Mouse (Mus musculus) limb, embryonic 14.5 days (tissue): ENCODE results near the gene Nectin4. TPM values are rescaled to one million over a fixed set of nuclear protein-coding genes. Genes with fewer than 3 reads are reported as not detected.

Source experiments
- ATAC-seq: fragments of 200-750 bp; cut with Nextera tagmentation; 2 replicates; pipeline ENCODE4 v1.8.0; 2017; ENCODE audit warnings: low read depth, moderate number of reproducible peaks, moderate TSS enrichment; ENCODE audit not compliant: low FRiP score
- DNase-seq: peaks from one replicate; pipeline ENCODE4 v3.0.0-alpha.2; 2015; ENCODE audit warnings: low spot score
- H3K27ac ChIP-seq: fragments of 300-500 bp; sonication (generic); replicated peaks from 2 replicates; pipeline ENCODE4 v1.5.1; 2014; ENCODE audit warnings: low read depth, mild to moderate bottlenecking, low read length, moderate library complexity, mixed read lengths
- H3K27me3 ChIP-seq: fragments of 300-500 bp; sonication (generic); 2 replicates; pipeline ENCODE4 v1.6.1; 2014; ENCODE audit warnings: low read length, mixed read lengths; ENCODE audit not compliant: control insufficient read depth, insufficient read depth
- H3K36me3 ChIP-seq: fragments of 300-500 bp; sonication (generic); 2 replicates; pipeline ENCODE4 v1.6.1; 2014; ENCODE audit warnings: mild to moderate bottlenecking, low read length, moderate library complexity, mixed read lengths; ENCODE audit not compliant: control insufficient read depth, insufficient read depth
- H3K4me1 ChIP-seq: fragments of 300-500 bp; sonication (generic); 2 replicates; pipeline ENCODE4 v1.6.1; 2014; ENCODE audit warnings: antibody characterized with exemption, low read length, mixed read lengths; ENCODE audit not compliant: control insufficient read depth, insufficient read depth
- H3K4me2 ChIP-seq: fragments of 300-500 bp; sonication (generic); replicated peaks from 2 replicates; pipeline ENCODE4 v1.6.1; 2014; ENCODE audit warnings: low read depth, mild to moderate bottlenecking, low read length, moderate library complexity; ENCODE audit not compliant: severe bottlenecking
- H3K4me3 ChIP-seq: fragments of 300-500 bp; sonication (generic); replicated peaks from 2 replicates; pipeline ENCODE4 v1.5.1; 2014; ENCODE audit warnings: low read length
- H3K9ac ChIP-seq: fragments of 300-500 bp; sonication (generic); 2 replicates; pipeline ENCODE4 v1.6.1; 2014; ENCODE audit warnings: mild to moderate bottlenecking, low read depth, low read length, moderate library complexity; ENCODE audit not compliant: severe bottlenecking
- H3K9me3 ChIP-seq: fragments of 300-500 bp; sonication (generic); 2 replicates; pipeline ENCODE4 v1.6.1; 2016; ENCODE audit warnings: low read length; ENCODE audit not compliant: control insufficient read depth
- POLR2A ChIP-seq: fragments of 200-500 bp; IDR thresholded peaks from 2 replicates; pipeline ENCODE4 v1.8.0; 2012; ENCODE audit warnings: inconsistent platforms, mild to moderate bottlenecking, moderate library complexity, borderline replicate concordance; ENCODE audit not compliant: insufficient read depth, insufficient read length; ENCODE audit errors: extremely low read depth
- WGBS: fragments of 180-500 bp; shearing (Covaris S2); extraction: QIAGEN DNeasy Blood & Tissue Kit; methylation state at CpG from one replicate; pipeline ENCODE4 v1.1.7; 2014; 5-methylcytosine and 5-hydroxymethylcytosine counted together
- polyA plus RNA-seq, 2 experiments: library from polyadenylated mRNA; depleted of rRNA in 1 of 2; stranded (reverse) in 1 of 2; unstranded in 1 of 2; fragments of >200 nt; fragmentation: Nextera tagmentation in 1 of 2; extraction: Ambion mirVana in 1 of 2; gene quantifications; 2 replicates each; pipeline versions ENCODE4 v1.2.1 to v1.2.3; 2012 to 2014

The Nectin4 gene
- polyA plus RNA-seq, 2 experiments: 19.4 to 21.0 TPM

GRCm38 (mm10) chr1:171358421-171358820, 11.5 kb upstream of the Nectin4 start:
- TF ChIP-seq POLR2A: no peak
- Histone ChIP-seq H3K27ac (no peak overlapping the region), H3K4me1 (peaks cover 13% of the 10 kb centered on the region; the same call in 1 of the 2 replicates), H3K9me3 (no peaks in the 10 kb centered on the region), H3K9ac (no peak overlapping the region), H3K4me2 (no peak overlapping the region), H3K27me3 (no peaks in the 10 kb centered on the region), H3K4me3 (no peak overlapping the region), H3K36me3 (peaks cover 26% of the 10 kb centered on the region)
- ATAC-seq (no peak), DNase-seq (peak; percentile 42)
- 78% methylated on average over 4 of the region's 4 CpGs for WGBS

- no peak for DNase-seq
- Histone ChIP-seq H3K36me3 (peaks cover 26% of the 10 kb centered on the region), H3K27me3 (no peaks in the 10 kb centered on the region), H3K4me1 (peaks cover 13% of the 10 kb centered on the region; the same call in 1 of the 2 replicates), H3K4me2 (peak overlapping the region; percentile 91), H3K9ac (peak overlapping the region; percentile 58), H3K27ac (peak overlapping the region; percentile 33; the same call in 1 of the 2 replicates), H3K9me3 (no peaks in the 10 kb centered on the region), H3K4me3 (peak overlapping the region; percentile 54)
- WGBS: under 1% methylated on average over 25 of the region's 26 CpGs
- 0 out of 2 replicates have a peak, but pooled peaks have one; percentile 2 for ATAC-seq
- TF ChIP-seq POLR2A: no peak
Observed at GRCm38 (mm10) chr1:171360253-171360652, 9.6 kb upstream of the Nectin4 start.

DNA sequence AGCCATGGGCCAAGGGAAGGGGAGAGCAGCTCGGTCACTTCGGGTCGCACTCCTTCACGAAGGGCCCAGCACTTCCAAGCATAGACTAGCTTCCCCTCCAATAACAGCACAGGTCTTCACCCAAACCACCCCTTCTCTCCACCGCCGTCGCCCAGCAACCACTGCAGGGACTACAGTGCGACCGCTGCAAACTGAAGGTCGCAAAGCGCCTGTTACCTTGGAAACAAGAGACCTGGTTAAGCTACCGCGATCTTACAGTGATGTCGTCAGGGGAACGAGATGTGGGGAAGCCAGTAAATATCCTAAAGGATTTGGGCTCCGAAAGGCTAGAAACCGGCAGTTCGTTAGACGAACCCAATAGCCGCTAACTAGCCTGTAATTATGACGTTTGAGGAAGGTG, 9.2 kb upstream of the Nectin4 start, which contains the start of gene Klhdc9:
Klhdc9 (minus strand) TSS at position 143 of the 400 bp plus-strand sequence.
- DNase-seq (peak; percentile 97), ATAC-seq (peak; percentile 93)
- Histone ChIP-seq H3K4me3 (peak within 1 kb of the TSS; percentile 54), H3K27ac (peak within 1 kb of the TSS; percentile 77), H3K4me2 (peak within 1 kb of the TSS; percentile 91), H3K27me3 (no peaks in the 10 kb centered on the region), H3K4me1 (peaks cover 13% of the 10 kb centered on the region; the same call in 1 of the 2 replicates), H3K9me3 (no peaks in the 10 kb centered on the region), H3K9ac (peak within 1 kb of the TSS; percentile 58), H3K36me3 (peaks cover 26% of the 10 kb centered on the region)
- under 1% methylated on average over 18 of the region's 21 CpGs for WGBS
- no peak; the same call in 1 of the 2 replicates for TF ChIP-seq POLR2A

DNA sequence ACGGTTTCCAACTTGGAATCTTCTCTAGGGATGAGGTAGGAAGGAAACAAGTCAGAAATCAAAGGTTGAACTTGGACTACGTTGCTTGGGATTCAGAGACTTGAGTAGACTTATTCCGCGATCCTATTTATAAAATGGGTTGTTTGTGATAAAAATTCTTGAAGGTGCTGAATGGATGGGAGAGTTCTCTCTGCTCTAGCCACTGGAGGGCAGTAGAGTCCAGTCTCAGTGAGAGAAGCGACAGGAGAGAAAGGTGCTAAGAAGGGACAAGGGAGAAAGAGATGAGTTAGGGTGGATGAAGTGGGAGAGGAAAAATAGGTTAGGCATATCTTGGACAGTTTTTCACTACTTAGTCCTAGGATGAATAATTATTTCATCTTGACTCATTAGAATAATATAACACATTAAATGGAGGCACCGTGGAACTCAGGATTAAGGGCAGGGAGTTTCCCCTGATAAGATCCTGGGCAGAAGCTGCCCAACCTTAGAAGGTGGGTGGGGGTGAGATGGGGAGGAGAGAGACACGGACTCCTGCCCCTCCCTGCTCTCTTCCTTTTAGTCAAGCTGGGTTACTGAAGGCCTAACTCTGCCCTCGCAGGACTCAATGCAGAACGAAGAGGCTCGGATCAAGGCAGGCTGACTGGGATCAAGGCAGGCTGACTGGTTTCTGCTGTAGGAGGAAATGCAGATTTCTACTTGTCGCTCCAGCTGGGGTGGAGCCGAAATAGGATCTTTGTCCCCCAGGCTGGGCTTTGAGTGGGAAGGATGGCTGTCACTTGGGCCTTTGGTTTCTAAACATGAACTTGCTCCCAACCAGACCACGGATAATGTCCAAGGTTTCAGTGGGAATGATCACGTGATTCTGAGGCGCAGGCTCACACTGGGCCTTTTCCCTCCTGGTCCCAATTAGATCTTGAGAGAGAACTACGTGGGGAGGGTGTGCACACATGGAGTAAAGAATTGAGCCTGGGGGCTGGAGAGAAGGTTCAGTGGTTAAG, 8.5 kb upstream of the Nectin4 start:
- ATAC-seq (peak; percentile 73), DNase-seq (peak; percentile 81)
- no peak for TF ChIP-seq POLR2A
- Histone ChIP-seq H3K36me3 (peaks cover 26% of the 10 kb centered on the region), H3K27ac (peak overlapping the region; percentile 77), H3K9me3 (no peaks in the 10 kb centered on the region), H3K4me2 (peak overlapping the region; percentile 91), H3K27me3 (no peaks in the 10 kb centered on the region), H3K4me3 (peak overlapping the region; percentile 54), H3K4me1 (peaks cover 13% of the 10 kb centered on the region; the same call in 1 of the 2 replicates), H3K9ac (peak overlapping the region; percentile 58)
- 18% methylated on average over 16 of the region's 16 CpGs for WGBS

- ATAC-seq: no peak
- DNase-seq: no peak
- Histone ChIP-seq H3K27ac (no peak overlapping the region), H3K4me2 (no peak overlapping the region), H3K4me3 (no peak overlapping the region), H3K36me3 (no peaks in the 10 kb centered on the region), H3K9me3 (no peaks in the 10 kb centered on the region), H3K27me3 (peaks cover 9% of the 10 kb centered on the region; the same call in 1 of the 2 replicates), H3K9ac (no peak overlapping the region), H3K4me1 (peaks cover 7% of the 10 kb centered on the region; the same call in 1 of the 2 replicates)
- WGBS: 70% methylated on average over 7 of the region's 7 CpGs
- no peak for TF ChIP-seq POLR2A
Observed at GRCm38 (mm10) chr1:171365934-171366333, 4.0 kb upstream of the Nectin4 start.
